Mouse (Mus musculus) heart, postnatal 0 days (tissue): ENCODE measurements at regions not wholly inside any gene's neighbourhood (a gene's known extent, or its start where the extent isn't known, plus 50 kb on each side); places are given as distances from the start of the nearest gene placed in this dataset.

ENCODE experiments used
- ATAC-seq: fragments of 200-750 bp; cut with Nextera tagmentation; 2 replicates; pipeline ENCODE4 v1.8.0; 2017; ENCODE audit warnings: low read depth, moderate number of reproducible peaks, moderate library complexity; ENCODE audit not compliant: insufficient read depth
- DNase-seq: peaks from one replicate; pipeline ENCODE4 v3.0.0-alpha.2; 2016; ENCODE audit warnings: low spot score
- H3K27ac ChIP-seq: fragments of 300-500 bp; sonication (generic); 2 replicates; pipeline ENCODE4 v1.5.1; 2014; ENCODE audit warnings: low read depth, mild to moderate bottlenecking
- H3K27me3 ChIP-seq: fragments of 300-500 bp; sonication (generic); 2 replicates; pipeline ENCODE4 v1.6.1; 2014; ENCODE audit warnings: low read length, mixed read lengths; ENCODE audit not compliant: control insufficient read depth, insufficient read depth
- H3K36me3 ChIP-seq: fragments of 300-500 bp; sonication (generic); replicated peaks from 2 replicates; pipeline ENCODE4 v1.6.1; 2014; ENCODE audit warnings: low read length, mixed read lengths; ENCODE audit not compliant: control insufficient read depth, insufficient read depth
- H3K4me1 ChIP-seq: fragments of 300-500 bp; sonication (generic); 2 replicates; pipeline ENCODE4 v1.6.1; 2014; ENCODE audit warnings: antibody characterized with exemption; ENCODE audit not compliant: control insufficient read depth, insufficient read depth
- H3K4me2 ChIP-seq: fragments of 300-500 bp; sonication (generic); 2 replicates; pipeline ENCODE4 v1.6.1; 2014; ENCODE audit warnings: low read depth, mild to moderate bottlenecking, low read length, moderate library complexity
- H3K4me3 ChIP-seq: fragments of 300-500 bp; sonication (generic); 2 replicates; pipeline ENCODE4 v1.5.1; 2014; ENCODE audit warnings: low read depth, low read length
- H3K9ac ChIP-seq: fragments of 300-500 bp; sonication (generic); replicated peaks from 2 replicates; pipeline ENCODE4 v1.6.1; 2014; ENCODE audit warnings: low read depth, low read length, mixed read lengths
- H3K9me3 ChIP-seq: fragments of 300-500 bp; sonication (generic); replicated peaks from 2 replicates; pipeline ENCODE4 v1.6.1; 2016; ENCODE audit warnings: low read length; ENCODE audit not compliant: control insufficient read depth
- CTCF ChIP-seq: IDR thresholded peaks from 2 replicates; pipeline ENCODE4 v1.5.1; 2016; ENCODE audit warnings: antibody characterized with exemption, control low read depth, low read depth
- EP300 ChIP-seq: IDR thresholded peaks from 2 replicates; pipeline ENCODE4 v1.6.1; 2016; ENCODE audit warnings: antibody characterized with exemption, low read depth
- WGBS: fragments of 180-500 bp; shearing (Covaris S2); extraction: QIAGEN DNeasy Blood & Tissue Kit; methylation state at CpG from one replicate; pipeline ENCODE4 v1.1.7; 2014; 5-methylcytosine and 5-hydroxymethylcytosine counted together

DNA sequence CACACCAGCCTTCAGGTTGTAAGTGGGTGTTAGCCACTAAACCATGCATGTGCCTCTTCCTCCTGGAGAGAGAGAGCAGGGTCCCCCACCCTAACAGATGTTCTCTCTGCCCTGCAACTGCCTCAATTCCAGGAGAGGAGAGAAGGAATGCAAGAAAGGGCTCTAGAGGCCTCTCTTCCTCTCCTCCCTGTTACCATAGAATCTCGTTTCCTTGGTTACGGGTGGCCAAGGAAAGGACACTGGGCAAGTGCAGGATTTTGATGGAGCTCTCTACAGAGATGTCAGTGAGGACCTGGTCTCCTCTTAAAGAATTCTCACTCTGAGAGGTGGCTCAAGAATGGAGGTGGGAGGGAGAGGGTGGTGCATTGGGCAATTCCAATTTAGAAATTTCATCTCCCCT lies 275.4 kb upstream of the N4bp1 start:
- no peak overlapping the region for H3K9ac ChIP-seq
- TF ChIP-seq CTCF, result no peak
- no peak for TF ChIP-seq EP300
- 78% methylated on average over 2 of the region's 2 CpGs for WGBS

DNA sequence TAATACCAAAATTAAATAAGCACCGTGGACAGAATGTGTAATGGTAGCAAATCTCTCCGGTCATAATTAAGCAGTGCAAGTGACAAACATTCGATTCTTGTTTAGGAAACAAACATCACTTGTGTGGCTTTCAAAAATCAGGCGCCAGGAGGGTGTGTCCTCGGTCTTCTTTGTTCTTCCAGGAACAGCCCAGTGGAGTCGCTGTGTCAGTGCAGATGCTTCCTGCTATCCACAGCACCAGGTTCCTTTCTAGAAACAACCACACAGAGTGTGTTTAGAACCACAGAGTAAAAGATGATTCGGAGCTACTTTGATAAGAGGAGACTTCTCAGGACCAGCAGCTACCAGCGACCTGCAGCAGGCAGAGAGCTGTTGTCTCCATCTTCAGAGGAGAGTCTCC lies 273.3 kb upstream of the N4bp1 start:
- ATAC-seq (no peak), DNase-seq (no peak)
- Histone ChIP-seq H3K4me3 (no peak overlapping the region), H3K27me3 (no peaks in the 10 kb centered on the region), H3K9me3 (no peaks in the 10 kb centered on the region), H3K4me1 (no peaks in the 10 kb centered on the region), H3K4me2 (no peak overlapping the region), H3K9ac (no peak overlapping the region), H3K27ac (no peak overlapping the region), H3K36me3 (no peaks in the 10 kb centered on the region)
- 52% methylated on average over 8 of the region's 8 CpGs for WGBS
- TF ChIP-seq CTCF (no peak), EP300 (no peak)

More for the DNA sequence above, 275.4 kb upstream of the N4bp1 start:
- Histone ChIP-seq H3K36me3 (no peaks in the 10 kb centered on the region), H3K4me2 (no peak overlapping the region), H3K4me1 (no peaks in the 10 kb centered on the region), H3K27me3 (no peaks in the 10 kb centered on the region), H3K4me3 (no peak overlapping the region), H3K9me3 (no peaks in the 10 kb centered on the region), H3K27ac (no peak overlapping the region)
- DNase-seq (no peak), ATAC-seq (no peak)

DNA sequence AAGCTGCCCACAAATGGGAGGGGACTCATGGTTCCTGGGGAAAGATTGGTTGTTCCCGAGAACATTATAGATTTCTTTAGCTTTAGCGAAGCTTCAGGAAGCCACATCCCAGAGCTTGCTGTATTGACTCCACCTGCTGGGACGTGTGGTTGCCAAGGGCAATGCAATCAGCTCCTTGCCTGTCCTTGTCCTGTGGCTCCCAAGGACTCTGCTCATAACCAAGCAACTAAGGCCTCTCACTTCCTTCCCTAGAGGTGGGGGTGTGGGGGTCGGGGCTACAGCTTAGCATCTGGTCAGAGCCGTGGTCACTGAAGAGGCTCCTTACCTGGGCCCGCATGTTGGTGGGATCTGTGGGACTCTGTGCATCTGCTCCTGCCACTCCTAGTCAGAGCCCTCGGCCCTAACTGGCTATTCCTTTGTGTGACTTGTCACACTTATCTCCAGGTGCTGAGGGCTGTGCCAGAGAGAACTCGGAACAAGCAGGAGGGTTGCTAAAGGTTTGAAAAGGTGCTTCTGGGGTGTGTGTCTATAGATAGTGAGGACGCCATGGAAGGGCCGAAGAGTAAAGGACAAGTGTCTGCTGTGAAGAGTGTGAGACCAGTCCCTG lies 270.9 kb upstream of the N4bp1 start:
- TF ChIP-seq CTCF, result no peak
- Histone ChIP-seq H3K9me3 (no peaks in the 10 kb centered on the region), H3K9ac (no peak overlapping the region), H3K4me3 (no peak overlapping the region), H3K27ac (no peak overlapping the region), H3K4me2 (no peak overlapping the region), H3K4me1 (no peaks in the 10 kb centered on the region), H3K27me3 (no peaks in the 10 kb centered on the region), H3K36me3 (no peaks in the 10 kb centered on the region)
- ATAC-seq (no peak), DNase-seq (no peak)
- 60% methylated on average over 10 of the region's 10 CpGs for WGBS

DNA sequence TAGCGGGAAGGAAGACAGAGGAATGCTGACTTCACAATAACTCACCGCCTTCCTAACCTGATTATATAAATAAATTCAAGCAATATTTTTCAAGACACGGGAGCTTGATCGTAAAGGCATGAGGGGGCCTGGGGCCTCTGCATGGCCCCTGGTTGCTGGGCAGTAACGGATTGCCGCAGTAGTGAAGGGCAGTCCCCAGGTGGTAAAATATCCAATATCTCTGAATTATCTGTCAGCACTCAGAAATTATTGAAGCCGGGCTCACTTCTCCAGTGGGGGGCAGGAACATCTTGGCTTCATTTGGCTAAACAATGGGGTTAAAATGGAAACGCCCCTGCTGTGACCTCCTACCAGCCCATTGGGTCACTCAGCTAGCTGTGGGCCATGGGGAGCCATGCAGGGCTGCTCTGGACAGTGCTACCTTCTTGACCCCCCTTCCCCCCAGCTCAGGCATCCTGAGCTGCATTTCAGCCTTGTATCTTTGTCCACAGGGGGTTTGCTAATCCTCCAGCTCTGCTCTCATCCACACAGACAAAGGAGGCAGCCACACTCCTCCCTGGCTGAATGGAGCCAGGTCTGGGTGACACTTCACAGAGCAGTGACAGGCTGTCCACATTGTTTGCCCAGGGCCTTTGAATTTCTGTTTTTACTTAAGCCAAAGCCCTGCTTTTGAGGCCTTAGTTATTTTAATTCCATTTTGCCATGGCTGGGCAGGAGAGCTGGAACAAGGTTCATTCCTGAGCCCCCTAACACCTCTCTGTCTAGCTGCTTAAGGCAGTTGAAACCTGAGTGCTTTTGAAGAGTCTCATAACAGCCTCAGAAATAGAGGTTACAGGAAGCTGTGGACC lies 267.2 kb upstream of the N4bp1 start:
- Histone ChIP-seq H3K27ac (no peak overlapping the region), H3K36me3 (no peaks in the 10 kb centered on the region), H3K9me3 (no peaks in the 10 kb centered on the region), H3K9ac (no peak overlapping the region), H3K4me1 (no peaks in the 10 kb centered on the region), H3K4me3 (no peak overlapping the region), H3K4me2 (no peak overlapping the region), H3K27me3 (no peaks in the 10 kb centered on the region)
- no peak for ATAC-seq
- 55% methylated on average over 8 of the region's 8 CpGs for WGBS
- TF ChIP-seq EP300 (no peak), CTCF (no peak)
- no peak for DNase-seq

DNA sequence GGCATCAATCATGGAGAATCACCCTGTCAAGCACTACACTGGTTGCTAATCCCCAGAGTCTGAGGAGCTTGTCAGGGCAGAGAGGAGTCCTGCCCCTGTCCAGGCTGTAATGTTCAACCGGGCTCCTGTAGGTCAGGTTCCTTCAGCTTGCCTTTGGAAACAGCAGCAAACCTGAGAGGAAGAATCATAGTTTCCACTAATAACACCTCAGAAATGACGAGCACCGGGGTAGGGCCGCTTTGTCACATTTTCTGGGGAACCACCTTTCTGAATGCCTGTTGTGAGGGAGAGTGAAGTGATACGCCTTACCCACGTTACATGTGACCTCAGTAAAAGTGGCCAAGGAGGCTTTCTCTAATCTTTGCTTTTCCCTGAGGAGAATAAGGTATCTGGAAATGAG lies 263.8 kb upstream of the N4bp1 start:
- H3K9me3 ChIP-seq, result no peaks in the 10 kb centered on the region
- TF ChIP-seq EP300 (no peak), CTCF (no peak)
- DNase-seq (no peak), ATAC-seq (no peak)
- H3K27me3 ChIP-seq, result no peaks in the 10 kb centered on the region
- H3K4me1 ChIP-seq, result no peaks in the 10 kb centered on the region
- no peak overlapping the region for H3K4me3 ChIP-seq
- H3K9ac ChIP-seq, result no peak overlapping the region
- H3K4me2 ChIP-seq, result no peak overlapping the region
- no peak overlapping the region for H3K27ac ChIP-seq
- no peaks in the 10 kb centered on the region for H3K36me3 ChIP-seq
- WGBS, result 79% methylated on average over 6 of the region's 6 CpGs

DNA sequence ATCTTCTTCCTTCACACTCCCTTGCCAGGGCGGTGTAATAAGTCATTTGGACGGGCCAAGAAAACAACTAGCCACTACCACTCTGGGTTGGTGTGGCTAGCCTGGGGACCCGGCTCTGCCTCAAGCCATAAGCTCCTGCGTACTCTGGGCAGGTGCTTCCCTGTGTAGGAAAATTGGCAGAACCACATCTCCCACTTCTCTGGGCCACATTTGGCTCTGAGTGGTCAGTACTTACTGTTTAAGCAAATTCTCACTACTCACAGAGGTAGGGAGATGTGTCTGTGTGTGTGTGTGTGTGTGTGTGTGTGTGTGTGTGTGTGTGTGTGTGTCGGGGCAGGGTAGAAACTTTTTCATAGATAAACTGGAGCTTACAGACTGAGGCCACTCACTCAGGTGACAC lies 262.6 kb upstream of the N4bp1 start:
- TF ChIP-seq CTCF, result no peak
- TF ChIP-seq EP300, result no peak
- WGBS, result 83% methylated on average over 5 of the region's 5 CpGs
- ATAC-seq, result no peak
- Histone ChIP-seq H3K9me3 (no peaks in the 10 kb centered on the region), H3K4me1 (no peaks in the 10 kb centered on the region), H3K27ac (no peak overlapping the region), H3K9ac (no peak overlapping the region), H3K27me3 (no peaks in the 10 kb centered on the region), H3K4me3 (no peak overlapping the region), H3K36me3 (no peaks in the 10 kb centered on the region), H3K4me2 (no peak overlapping the region)
- DNase-seq, result no peak
